ENCODE assay signal across 8 mouse cellular contexts in the genomic region with DNA sequence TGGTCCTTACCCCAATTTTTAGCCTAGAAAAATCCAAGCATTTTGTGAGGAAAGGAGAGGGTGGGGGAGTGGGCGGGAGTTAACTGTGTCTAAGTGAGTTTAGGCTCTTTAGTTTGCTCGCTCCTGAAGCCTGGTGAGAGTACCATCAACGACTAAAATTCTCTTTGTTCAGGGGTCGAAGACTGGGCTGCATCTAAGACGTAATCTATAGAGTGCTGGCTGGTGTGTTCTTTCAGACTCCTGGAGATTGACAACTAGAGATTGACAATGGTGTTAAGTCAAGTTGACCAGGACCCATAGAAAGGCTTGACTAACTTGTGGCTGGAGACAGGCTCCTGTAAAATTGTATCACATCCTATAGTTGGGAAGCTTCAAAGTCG. TPM values are rescaled to one million over a fixed set of nuclear protein-coding genes. Genes with fewer than 3 reads are reported as not detected.
A peak's percentile ranks its signal among the peaks of the same experiment; 100 is the strongest.
DNase-seq lines count a peak whose midpoint lies in the region; ATAC-seq and TF ChIP-seq lines count a peak whose summit lies in the region.

No protein-coding gene starts in this region.

- peak overlapping the region; percentile 65 for H3K4me2 ChIP-seq in embryonic facial prominence, embryonic 15.5 days (replicated peaks)
- H3K4me2 ChIP-seq in intestine, embryonic 15.5 days (replicated peaks): peak overlapping the region; percentile 69
- H3K4me2 ChIP-seq in neural tube, embryonic 13.5 days: peak overlapping the region; percentile 94

- no peak for ATAC-seq in embryonic facial prominence, embryonic 15.5 days (ENCODE audit: insufficient number of reproducible peaks, low FRiP score, low TSS enrichment, low read depth)
- ATAC-seq in intestine, embryonic 15.5 days: peak; percentile 34; the same call in 1 of the 2 replicates
- ATAC-seq in neural tube, embryonic 13.5 days (ENCODE audit: low read depth): no peak; the same call in 1 of the 2 replicates

- peaks cover under 1% of the 10 kb centered on the region; the same call in 1 of the 2 replicates for H3K27me3 ChIP-seq in embryonic facial prominence, embryonic 15.5 days
- no peaks in the 10 kb centered on the region for H3K27me3 ChIP-seq in intestine, embryonic 15.5 days (replicated peaks)
- peaks cover 3% of the 10 kb centered on the region; the same call in 1 of the 2 replicates for H3K27me3 ChIP-seq in neural tube, embryonic 13.5 days

- H3K4me3 ChIP-seq in lung, adult 2 months (replicated peaks; ENCODE audit: extremely low read depth, low read depth, low read length): peak overlapping the region; percentile 96
- peak overlapping the region; percentile 83 for H3K4me3 ChIP-seq in embryonic facial prominence, embryonic 15.5 days (replicated peaks)
- peak overlapping the region; percentile 78 for H3K4me3 ChIP-seq in intestine, embryonic 15.5 days (replicated peaks)
- H3K4me3 ChIP-seq in neural tube, embryonic 13.5 days: peak overlapping the region; percentile 97

- no peak for TF ChIP-seq POLR2A in lung, adult 2 months (IDR thresholded peaks at IDR 0.05; ENCODE audit: borderline replicate concordance, extremely low read depth, low read depth, low read length)

- peaks cover 14% of the 10 kb centered on the region; the same call in 1 of the 2 replicates for H3K36me3 ChIP-seq in embryonic facial prominence, embryonic 15.5 days
- 0 out of 2 replicates have a peak, but pooled peaks cover 2% of the 10 kb centered on the region for H3K36me3 ChIP-seq in intestine, embryonic 15.5 days
- peaks cover 24% of the 10 kb centered on the region for H3K36me3 ChIP-seq in neural tube, embryonic 13.5 days

- H3K27ac ChIP-seq in embryonic facial prominence, embryonic 15.5 days (replicated peaks): no peak overlapping the region
- no peak overlapping the region for H3K27ac ChIP-seq in intestine, embryonic 15.5 days
- no peak overlapping the region for H3K27ac ChIP-seq in neural tube, embryonic 13.5 days (replicated peaks)

- DNase-seq in lung, adult 2 months: no peak
- DNase-seq in lung, postnatal 4 days: no peak
- no peak for DNase-seq in adrenal gland, postnatal 10 days
- no peak for DNase-seq in c-Kit-positive CD71-positive TER-119-positive erythroid progenitor cells, embryonic 14.5 days (ENCODE audit: low spot score)
- no peak for DNase-seq in right cerebral cortex, postnatal 14 days

- H3K9me3 ChIP-seq in embryonic facial prominence, embryonic 15.5 days (replicated peaks): no peaks in the 10 kb centered on the region
- no peaks in the 10 kb centered on the region for H3K9me3 ChIP-seq in intestine, embryonic 15.5 days
- H3K9me3 ChIP-seq in neural tube, embryonic 13.5 days: no peaks in the 10 kb centered on the region

- TF ChIP-seq CTCF in lung, adult 2 months (IDR thresholded peaks at IDR 0.05; ENCODE audit: insufficient read depth, low read length): no peak

- no peak overlapping the region for H3K9ac ChIP-seq in embryonic facial prominence, embryonic 15.5 days
- H3K9ac ChIP-seq in intestine, embryonic 15.5 days: no peak overlapping the region
- peak overlapping the region; percentile 90; the same call in 1 of the 2 replicates for H3K9ac ChIP-seq in neural tube, embryonic 13.5 days

- peaks cover 9% of the 10 kb centered on the region for H3K4me1 ChIP-seq in lung, adult 2 months (ENCODE audit: control insufficient read depth, insufficient read depth, low read length)
- peaks cover 3% of the 10 kb centered on the region for H3K4me1 ChIP-seq in embryonic facial prominence, embryonic 15.5 days
- H3K4me1 ChIP-seq in intestine, embryonic 15.5 days (replicated peaks): 0 out of 2 replicates have a peak, but pooled peaks cover 3% of the 10 kb centered on the region
- peaks cover 7% of the 10 kb centered on the region for H3K4me1 ChIP-seq in neural tube, embryonic 13.5 days (replicated peaks)

- 47% methylated on average over 6 of the region's 6 CpGs for WGBS in lung, adult 2 months
- 48% methylated on average over 6 of the region's 6 CpGs for WGBS in embryonic facial prominence, embryonic 15.5 days
- 50% methylated on average over 6 of the region's 6 CpGs for WGBS in intestine, embryonic 15.5 days
- WGBS in neural tube, embryonic 13.5 days: 52% methylated on average over 6 of the region's 6 CpGs

RNA-seq across cellular contexts. Expression of gene Snrpb2, which starts 0.4 kb away (rescaled TPM):
- 2.2 and 4.1 TPM in 2 replicates for polyA plus RNA-seq in lung, adult 2 months (2012; rRNA removed)
- 59.7 and 66.5 TPM in 2 replicates for polyA plus RNA-seq in embryonic facial prominence, embryonic 15.5 days (2015; fragmentation: Nextera tagmentation; extraction: Ambion mirVana)
- polyA plus RNA-seq in intestine, embryonic 15.5 days (2015; fragmentation: Nextera tagmentation; extraction: Ambion mirVana): 56.1 and 71.5 TPM in 2 replicates
- polyA plus RNA-seq in neural tube, embryonic 13.5 days (2015; fragmentation: Nextera tagmentation; extraction: Ambion mirVana): 71.4 and 73.6 TPM in 2 replicates
- 10 to 100 TPM; 41.4 to 48.3 TPM for total RNA-seq in adrenal gland, postnatal 10 days (2021)

RNA-seq across cellular contexts. Expression of gene Otor, which starts 15.9 kb away (rescaled TPM):
- not detected in 2 replicates for polyA plus RNA-seq in lung, adult 2 months (2012; rRNA removed)
- polyA plus RNA-seq in embryonic facial prominence, embryonic 15.5 days (2015; fragmentation: Nextera tagmentation; extraction: Ambion mirVana): 6.1 and 24.0 TPM in 2 replicates
- 0.18 and 0.85 TPM in 2 replicates for polyA plus RNA-seq in intestine, embryonic 15.5 days (2015; fragmentation: Nextera tagmentation; extraction: Ambion mirVana)
- polyA plus RNA-seq in neural tube, embryonic 13.5 days (2015; fragmentation: Nextera tagmentation; extraction: Ambion mirVana): 0.84 and 2.4 TPM in 2 replicates
- total RNA-seq in adrenal gland, postnatal 10 days (2021): not detected

Comparison
In these comparisons a context has a peak if more than half of its experiments do, and no peak if none do; other contexts are left out.
1. RNA of gene Snrpb2, which starts 0.4 kb away (polyA plus RNA-seq): 71.4 to 73.6 TPM in neural tube, embryonic 13.5 days, 56.1 to 71.5 TPM in intestine, embryonic 15.5 days and 59.7 to 66.5 TPM in embryonic facial prominence, embryonic 15.5 days; 2.2 to 4.1 TPM in lung, adult 2 months; every median in the first group is over 10 times any median in the second.
2. Peak in every context shown above with its lines, with median percentiles within 50 percentile points of each other: H3K4me3 ChIP-seq and H3K4me2 ChIP-seq.